Mouse (Mus musculus): ENCODE data around the gene Acsf3.

GRCm38 (mm10) chr8:122845662-122846061 lies 70.4 kb downstream of the Acsf3 start:
- TF ChIP-seq CTCF (IDR thresholded peaks at IDR 0.05; ENCODE audit: extremely low read depth, insufficient read depth, low read length) (no peak), POLR2A (IDR thresholded peaks at IDR 0.05; ENCODE audit: extremely low read depth, insufficient read depth, low read length) (no peak)

Data from cortical plate, adult 2 months (tissue).